Mouse (Mus musculus) spleen, embryonic (tissue): ENCODE data around the gene Rpf1.

Experiments used
- CTCF ChIA-PET: fragments of 350-600 bp; sonication (Branson Sonifier 250); formaldehyde crosslinking; loops from one replicate; lab custom pipeline; 2022; lab: Charles Lee

Gene Rpf1

GRCm38 (mm10) chr3:146520798-146521651, at the start of gene Rpf1:
Gene Rpf1, minus strand, starts transcription at chr3:146521429.
- CTCF ChIA-PET: no interaction called here

DNA sequence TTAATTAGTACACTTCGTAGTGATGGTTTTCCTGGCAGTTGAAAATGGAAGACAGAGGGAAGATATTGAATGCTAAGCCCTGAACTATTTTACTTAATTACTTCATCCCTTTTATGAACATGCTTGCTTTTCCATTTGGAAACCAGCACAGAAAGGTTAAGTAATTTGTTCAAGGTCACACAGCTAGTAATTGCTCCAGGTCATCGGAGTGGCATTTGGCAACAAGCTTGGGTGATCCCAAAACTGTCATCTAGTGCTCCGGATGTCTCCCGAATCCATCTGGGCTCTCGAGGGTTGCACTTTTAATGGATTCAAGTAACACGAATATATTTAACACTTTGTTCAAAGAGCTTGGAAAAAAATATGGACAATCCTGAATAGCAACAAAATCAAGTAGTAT, 49.7 kb upstream of the Rpf1 start:
- CTCF ChIA-PET: interaction anchor here (0.5 kb wide), 1 partner anchor 107 kb away, joined by 3 read pairs; no protein-coding TSS in a partner anchor

DNA sequence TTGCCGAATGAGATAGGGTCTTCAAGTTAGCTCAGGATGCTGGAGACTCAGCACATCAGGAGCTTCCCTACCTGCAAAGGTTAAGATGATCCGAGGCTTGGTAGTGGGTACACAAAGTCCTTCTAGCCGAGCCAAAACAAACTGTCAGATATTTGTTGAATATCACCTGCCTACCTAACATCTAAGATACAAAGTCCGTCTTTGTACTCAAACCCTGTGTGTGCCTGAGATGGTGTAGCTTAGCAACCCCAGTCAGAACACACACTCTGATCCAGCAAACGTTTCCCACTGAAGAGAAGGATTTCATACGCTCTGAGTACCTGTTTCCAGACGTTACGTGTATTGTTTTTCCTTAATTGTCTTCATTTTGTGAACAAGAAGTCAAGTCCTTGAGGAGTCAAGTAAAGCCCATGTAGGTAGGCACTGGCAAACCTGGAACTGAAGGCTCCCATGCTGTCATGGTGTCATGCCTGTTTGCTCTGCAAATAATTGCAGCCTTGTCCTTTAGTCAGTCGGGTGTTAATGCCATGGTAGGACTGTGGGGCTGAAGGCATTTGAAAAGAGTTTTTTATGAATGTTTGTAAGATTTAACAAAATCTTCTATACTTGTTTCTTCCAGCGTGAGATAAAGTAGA, 49.0 kb upstream of the Rpf1 start, which contains the start of gene Uox:
Uox (plus strand) TSS at position 279 of the 635 bp plus-strand sequence.
- CTCF ChIA-PET: no interaction called here

GRCm38 (mm10) chr3:146569594-146569993, 48.4 kb upstream of the Rpf1 start:
- CTCF ChIA-PET: no interaction called here

DNA sequence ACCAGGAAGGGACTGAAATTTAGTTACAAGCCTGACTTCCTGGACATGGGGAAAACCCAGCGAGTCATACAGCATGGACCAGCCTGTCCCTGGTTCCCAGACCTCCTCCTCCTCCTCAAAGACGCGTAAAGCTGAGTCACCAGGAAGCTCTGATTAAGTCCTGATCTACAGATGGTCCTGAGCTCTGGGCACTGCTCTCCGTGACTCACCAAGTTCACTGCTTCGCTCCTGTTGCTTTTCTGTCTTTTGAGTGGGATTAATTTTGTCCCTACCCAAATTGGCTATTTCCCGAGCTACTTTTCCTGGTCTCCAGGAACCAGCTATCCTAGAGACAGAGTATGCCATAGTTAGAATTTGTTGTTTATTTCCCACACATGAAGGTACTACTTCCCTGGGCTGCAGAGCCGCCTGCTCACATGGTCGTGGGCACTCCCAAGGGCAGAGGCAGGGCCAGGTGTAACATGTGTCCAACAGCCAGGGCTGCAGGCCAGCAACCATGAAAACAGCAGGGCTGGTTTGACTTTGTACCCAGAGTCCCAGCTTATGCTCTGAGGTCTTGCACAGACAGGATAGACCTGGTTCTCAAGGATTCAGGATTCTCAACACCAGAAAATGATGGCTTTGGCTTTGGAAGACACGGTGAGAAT, 46.8 kb upstream of the Rpf1 start:
- CTCF ChIA-PET: no interaction called here

GRCm38 (mm10) chr3:146567366-146567765, 46.1 kb upstream of the Rpf1 start:
- CTCF ChIA-PET: no interaction called here

GRCm38 (mm10) chr3:146565065-146565411, 43.8 kb upstream of the Rpf1 start:
- CTCF ChIA-PET: interaction anchor here (0.7 kb wide), 1 partner anchor 39 kb away, joined by 3 read pairs; no protein-coding TSS in a partner anchor

DNA sequence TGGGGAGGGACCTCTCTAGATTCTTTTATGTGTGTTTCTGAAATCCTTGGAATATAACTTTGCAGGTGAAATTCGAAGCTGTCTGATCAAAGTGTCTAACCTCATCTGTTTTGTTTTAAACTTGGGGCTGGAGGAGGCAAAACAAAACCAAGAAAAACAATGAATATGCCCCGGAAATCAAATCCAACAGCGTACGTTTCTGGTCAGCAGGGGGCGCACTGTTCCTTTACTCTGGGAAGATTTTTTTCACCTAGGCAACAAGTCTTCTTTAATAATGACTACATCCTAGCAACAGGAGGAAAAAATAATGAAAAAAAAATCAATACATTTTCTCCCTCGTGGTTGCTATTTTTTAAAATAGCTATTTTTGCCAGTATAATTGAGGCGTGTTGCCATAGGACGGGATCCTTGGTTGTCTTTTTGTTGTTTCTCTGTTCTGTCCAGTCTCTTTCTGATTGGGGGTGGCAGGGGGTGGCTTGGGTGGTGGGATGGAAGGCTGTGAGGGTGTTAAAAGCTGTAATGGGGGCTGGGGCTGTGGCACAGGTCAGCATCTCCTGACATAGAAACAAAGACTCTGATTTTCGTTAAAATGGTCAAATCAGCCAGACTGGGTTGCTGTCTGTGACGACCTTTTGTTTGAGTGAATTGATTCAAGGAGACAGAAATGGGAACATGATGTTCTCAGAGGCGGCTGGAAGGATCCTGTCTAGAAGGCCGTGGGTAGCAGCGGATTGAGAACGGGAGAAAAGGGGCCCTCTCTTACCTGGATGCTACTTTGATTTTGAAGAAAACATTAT, 43.2 kb upstream of the Rpf1 start:
- CTCF ChIA-PET: interaction anchor here (0.6 to 0.7 kb wide), 2 partner anchors 16 to 39 kb away, joined by 3 to 5 read pairs; no protein-coding TSS in a partner anchor

DNA sequence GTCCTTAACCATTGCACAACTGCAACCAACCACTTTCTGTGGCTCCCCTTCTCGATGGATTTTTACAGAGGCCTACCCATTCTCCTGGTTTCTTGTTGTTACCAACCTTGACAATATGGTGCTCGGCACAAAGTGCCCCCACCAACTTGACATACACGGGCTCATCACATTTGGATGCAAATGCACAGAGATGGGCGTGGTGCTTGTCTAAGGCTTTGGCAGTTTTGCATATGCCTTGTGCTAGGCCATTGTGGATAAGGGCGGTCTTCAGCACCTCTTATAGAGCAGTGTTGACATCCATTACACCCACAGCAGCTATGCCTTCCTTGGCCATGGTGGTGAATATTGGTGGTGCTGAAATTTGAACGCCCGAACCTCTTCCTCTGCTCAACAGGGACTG, 41.7 kb upstream of the Rpf1 start:
- CTCF ChIA-PET: no interaction called here

DNA sequence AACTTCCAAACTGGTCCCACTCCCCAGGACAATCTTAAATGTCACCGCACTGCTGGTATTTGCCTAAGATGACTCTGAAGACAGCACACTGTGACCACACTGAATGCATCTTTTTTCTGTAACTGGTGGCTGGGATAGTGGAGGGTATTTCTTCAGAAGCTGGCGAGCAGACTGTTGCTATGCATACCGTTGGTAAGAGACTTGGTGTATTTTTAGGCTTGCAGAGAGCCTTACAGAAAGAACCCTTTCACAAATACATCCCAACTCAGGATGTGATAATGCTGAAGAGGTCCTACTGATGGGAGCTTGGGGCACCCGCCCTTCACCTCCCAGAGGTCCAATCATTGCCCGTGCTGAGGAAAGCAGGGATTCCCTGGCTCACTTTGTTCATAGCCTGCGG, 36.3 kb upstream of the Rpf1 start:
- CTCF ChIA-PET: no interaction called here

DNA sequence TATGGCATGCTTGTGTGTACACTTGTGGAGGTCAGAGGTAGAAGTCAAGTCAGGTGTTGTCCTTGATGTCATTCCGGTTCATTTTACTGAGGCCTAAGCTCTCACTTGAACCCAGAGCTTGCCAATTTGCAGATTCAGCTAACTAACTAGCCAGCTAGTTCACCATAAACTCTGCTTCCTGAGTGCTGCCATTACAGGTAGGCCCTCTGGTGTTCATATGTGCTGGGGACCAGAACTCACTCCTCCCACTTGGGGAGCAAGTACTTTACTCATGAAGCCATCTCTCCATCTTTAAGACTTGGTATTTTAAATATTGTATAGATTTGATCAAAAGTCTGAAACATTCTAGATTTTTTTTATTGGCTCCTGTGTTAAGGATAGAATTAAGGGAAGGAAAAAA, 35.3 kb upstream of the Rpf1 start:
- CTCF ChIA-PET: no interaction called here

- CTCF ChIA-PET: interaction anchor here (0.6 kb wide), 1 partner anchor 370 kb away, joined by 4 read pairs; no protein-coding TSS in a partner anchor
Measured at GRCm38 (mm10) chr3:146554816-146555215, 33.6 kb upstream of the Rpf1 start.

DNA sequence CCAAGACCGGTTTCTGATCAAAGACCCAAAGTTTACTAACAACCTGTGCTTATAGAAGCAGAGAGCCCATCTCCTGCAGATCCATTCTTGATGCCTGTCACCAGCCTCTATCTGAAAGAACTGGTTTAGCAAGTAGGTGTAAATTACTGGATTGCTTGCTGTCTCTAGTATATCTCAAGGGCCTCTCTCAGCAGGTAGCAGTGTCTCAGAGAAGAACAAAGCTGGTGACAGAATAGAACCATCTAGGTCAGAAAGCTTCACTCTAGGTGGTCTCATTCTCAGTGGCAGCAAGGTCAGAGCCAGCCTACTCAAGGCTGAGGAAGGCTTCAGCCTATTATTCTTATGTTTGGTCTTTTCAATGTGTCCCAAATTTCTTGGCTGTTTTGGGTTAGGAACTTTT, 22.4 kb upstream of the Rpf1 start:
- CTCF ChIA-PET: no interaction called here

DNA sequence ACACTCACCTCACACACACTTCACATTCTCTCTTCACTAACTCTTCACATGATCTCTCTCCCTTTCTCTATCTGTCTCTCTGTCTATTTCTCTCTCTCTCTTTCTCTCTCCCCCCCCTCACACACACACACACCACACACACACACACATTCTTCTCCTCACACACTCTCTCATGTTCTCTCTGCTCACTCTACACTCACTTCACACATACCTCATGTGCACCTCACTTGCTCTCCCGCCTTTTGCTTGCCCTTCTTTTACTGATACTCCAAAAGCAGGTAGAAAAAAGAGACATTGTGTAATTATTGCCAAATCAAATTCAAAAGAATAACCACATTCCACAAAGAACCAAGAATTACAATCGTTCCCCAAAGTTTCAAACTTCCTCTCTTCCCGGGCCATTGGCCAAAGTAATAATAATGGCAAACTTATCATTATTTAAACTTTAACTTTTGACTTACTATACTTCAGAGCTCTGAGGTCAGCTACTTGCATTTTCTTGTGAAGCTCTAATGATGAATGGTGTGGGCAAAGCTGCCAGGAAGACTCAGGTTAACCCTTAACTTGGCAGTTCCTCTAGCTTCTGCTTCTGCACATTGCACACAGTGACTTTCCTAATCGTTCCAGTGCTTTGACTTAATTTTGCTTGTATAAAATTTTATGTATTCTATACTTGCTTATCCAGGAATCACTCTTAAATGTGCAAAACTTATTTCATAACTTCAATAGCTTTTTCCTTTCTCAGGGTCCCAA, 19.5 kb upstream of the Rpf1 start:
- CTCF ChIA-PET: no interaction called here

DNA sequence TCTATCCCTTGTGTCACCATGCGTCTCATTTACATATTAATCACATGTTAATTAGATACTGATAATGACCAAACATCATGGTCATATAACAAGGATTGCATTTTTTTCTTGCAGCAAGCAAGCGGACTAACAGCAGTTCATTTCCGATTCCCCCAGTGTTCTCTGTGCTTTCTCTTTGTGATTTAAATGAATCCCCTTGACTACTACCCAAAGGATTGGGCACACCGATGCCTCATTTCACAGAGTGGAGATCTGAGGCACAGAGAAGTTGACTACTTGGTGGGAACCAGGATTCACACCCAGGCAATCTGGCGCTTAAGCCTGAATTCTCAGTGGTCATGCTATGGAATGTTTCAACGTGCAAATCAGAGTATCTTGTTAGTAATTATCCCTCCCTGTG, 13.8 kb upstream of the Rpf1 start:
- CTCF ChIA-PET: no interaction called here

DNA sequence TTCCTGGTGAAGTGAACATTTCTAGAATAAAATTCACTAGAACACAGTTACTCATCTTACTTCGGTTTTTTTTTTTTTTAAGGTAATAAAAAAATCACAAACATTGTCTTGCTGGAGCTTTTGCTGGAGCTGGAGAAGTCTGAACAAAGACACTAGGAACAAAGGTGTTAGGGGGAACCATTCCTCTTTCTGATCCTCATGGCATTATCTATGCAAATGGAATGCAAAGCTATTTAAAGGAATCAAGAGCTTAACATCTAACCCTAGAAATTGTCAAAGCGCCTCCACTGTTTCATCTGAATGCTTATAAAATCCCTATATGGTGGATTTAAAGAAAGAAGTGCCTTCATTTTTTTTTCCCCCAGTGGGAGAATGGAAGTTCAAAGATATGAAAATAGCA, 7.1 kb upstream of the Rpf1 start:
- CTCF ChIA-PET: no interaction called here

GRCm38 (mm10) chr3:146521652-146522020, 407 bp upstream of the Rpf1 start:
- CTCF ChIA-PET: interaction anchor here (0.6 kb wide), 1 partner anchor 198 kb away, joined by 3 read pairs; no protein-coding TSS in a partner anchor

- CTCF ChIA-PET: no interaction called here
Measured at GRCm38 (mm10) chr3:146520226-146520797, 917 bp downstream of the Rpf1 start.

DNA sequence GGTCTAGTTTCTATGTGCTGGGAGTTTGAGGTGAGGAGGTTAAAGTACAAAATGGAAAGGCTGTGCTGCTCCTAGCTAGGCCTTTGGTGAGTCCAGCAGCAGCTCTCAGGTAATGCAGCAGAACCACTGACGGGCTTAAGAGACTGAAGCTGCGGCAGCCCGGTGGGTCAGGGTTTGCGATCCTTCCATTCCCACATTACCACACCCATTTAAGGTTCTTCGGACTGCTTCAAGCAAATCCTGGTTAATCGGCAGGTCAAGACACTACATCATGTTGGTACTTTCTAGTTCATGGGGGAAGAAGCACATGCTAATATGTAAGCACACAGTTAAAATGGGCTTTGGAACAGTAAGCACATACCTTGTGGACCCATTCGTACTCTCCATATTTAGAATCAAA, 14.5 kb downstream of the Rpf1 start:
- CTCF ChIA-PET: no interaction called here

DNA sequence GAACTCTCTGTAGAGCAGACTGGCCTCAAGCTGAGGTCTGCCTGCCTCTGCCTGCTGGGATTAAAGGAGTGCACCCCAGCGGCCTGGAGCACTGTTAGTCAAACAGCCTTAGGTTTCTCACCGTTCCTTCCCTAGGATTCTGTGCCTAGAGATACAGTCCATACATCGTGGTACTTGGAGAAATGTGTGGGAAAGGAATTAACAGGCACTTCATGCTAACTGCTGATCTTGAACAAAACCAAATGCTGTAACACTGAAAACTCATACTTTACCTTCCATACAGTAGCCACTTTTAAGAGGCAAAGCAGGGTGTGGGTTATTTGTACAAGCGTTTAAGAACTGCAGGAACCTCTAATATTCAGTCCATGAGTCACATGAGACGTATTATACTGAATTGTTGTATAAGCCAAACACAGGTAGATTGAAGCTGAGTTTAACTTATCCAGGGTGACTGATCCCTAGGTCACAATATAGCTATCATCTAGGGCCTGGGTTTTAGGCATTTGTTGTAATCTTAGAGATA, 19.6 kb downstream of the Rpf1 start:
- CTCF ChIA-PET: no interaction called here
